Mouse (Mus musculus): Measurements from ENCODE around the gene Fam19a2. TPM values are rescaled to one million over a fixed set of nuclear protein-coding genes. Genes with fewer than 3 reads are reported as not detected.

Gene Fam19a2
- 1.5 and 1.6 TPM in 2 replicates for polyA plus RNA-seq (2015; fragmentation: Nextera tagmentation; extraction: Ambion mirVana)

GRCm38 (mm10) chr10:123263876-123264309 is at the start of gene Fam19a2:
Gene Fam19a2, plus strand, starts transcription at chr10:123263996.
- no peaks in the 10 kb centered on the region for H3K36me3 ChIP-seq
- no peak within 1 kb of the TSS for H3K27ac ChIP-seq
- WGBS: 1% methylated on average over 12 of the region's 12 CpGs
- H3K4me3 ChIP-seq: peak within 1 kb of the TSS; percentile 52
- peak within 1 kb of the TSS; percentile 27; the same call in 1 of the 2 replicates for H3K9ac ChIP-seq
- no peak; the same call in 1 of the 2 replicates for ATAC-seq (ENCODE audit: borderline replicate concordance, extremely low read depth, low FRiP score, low TSS enrichment)
- H3K27me3 ChIP-seq: peaks cover 49% of the 10 kb centered on the region
- H3K4me1 ChIP-seq: peaks cover 10% of the 10 kb centered on the region; the same call in 1 of the 2 replicates
- H3K4me2 ChIP-seq: peak within 1 kb of the TSS; percentile 98
- H3K9me3 ChIP-seq: no peaks in the 10 kb centered on the region

GRCm38 (mm10) chr10:123222785-123223184 is 41.0 kb upstream of the Fam19a2 start:
- Histone ChIP-seq H3K36me3 (no peaks in the 10 kb centered on the region), H3K27me3 (no peaks in the 10 kb centered on the region), H3K4me3 (no peak overlapping the region), H3K4me2 (no peak overlapping the region), H3K9me3 (no peaks in the 10 kb centered on the region), H3K9ac (no peak overlapping the region), H3K4me1 (no peaks in the 10 kb centered on the region), H3K27ac (no peak overlapping the region)
- ATAC-seq (ENCODE audit: borderline replicate concordance, extremely low read depth, low FRiP score, low TSS enrichment): no peak
- 85% methylated on average over 5 of the region's 5 CpGs for WGBS

GRCm38 (mm10) chr10:123229420-123229819 is 34.4 kb upstream of the Fam19a2 start:
- 83% methylated on average over 5 of the region's 5 CpGs for WGBS

GRCm38 (mm10) chr10:123248063-123248462 is 15.7 kb upstream of the Fam19a2 start:
- Histone ChIP-seq H3K27ac (no peak overlapping the region), H3K4me3 (no peak overlapping the region), H3K9me3 (no peaks in the 10 kb centered on the region), H3K9ac (no peak overlapping the region), H3K36me3 (no peaks in the 10 kb centered on the region), H3K4me2 (no peak overlapping the region), H3K4me1 (no peaks in the 10 kb centered on the region), H3K27me3 (no peaks in the 10 kb centered on the region)
- no peak for ATAC-seq (ENCODE audit: borderline replicate concordance, extremely low read depth, low FRiP score, low TSS enrichment)
- WGBS: 76% methylated on average over 6 of the region's 6 CpGs

More at GRCm38 (mm10) chr10:123229420-123229819, 34.4 kb upstream of the Fam19a2 start:
- no peak overlapping the region for H3K4me3 ChIP-seq
- H3K9ac ChIP-seq: no peak overlapping the region
- no peak for ATAC-seq (ENCODE audit: borderline replicate concordance, extremely low read depth, low FRiP score, low TSS enrichment)
- no peaks in the 10 kb centered on the region for H3K27me3 ChIP-seq
- no peaks in the 10 kb centered on the region for H3K9me3 ChIP-seq
- H3K4me2 ChIP-seq: no peak overlapping the region
- no peaks in the 10 kb centered on the region for H3K4me1 ChIP-seq
- H3K36me3 ChIP-seq: no peaks in the 10 kb centered on the region
- no peak overlapping the region for H3K27ac ChIP-seq

DNA sequence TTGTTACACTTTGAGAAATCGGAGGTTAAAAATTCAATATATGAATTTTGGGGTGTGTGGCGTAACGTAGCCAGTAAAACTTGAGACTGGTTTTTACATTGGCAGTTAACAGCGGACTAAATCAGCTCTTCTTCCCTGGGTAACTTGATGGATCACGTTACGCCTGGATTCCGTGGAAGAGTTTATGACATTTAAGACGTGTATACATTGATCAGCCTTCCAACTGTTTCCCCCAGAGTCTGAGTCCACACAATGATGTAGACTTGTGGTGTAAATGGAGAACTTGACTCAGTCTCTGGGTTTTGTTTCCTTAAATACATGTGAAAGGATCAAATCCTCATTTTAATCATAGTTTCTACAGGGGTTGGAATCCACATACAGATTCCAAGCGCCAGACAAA is 11.9 kb upstream of the Fam19a2 start:
- H3K4me2 ChIP-seq: no peak overlapping the region
- no peaks in the 10 kb centered on the region for H3K36me3 ChIP-seq
- no peaks in the 10 kb centered on the region for H3K9me3 ChIP-seq
- no peaks in the 10 kb centered on the region for H3K4me1 ChIP-seq
- ATAC-seq (ENCODE audit: borderline replicate concordance, extremely low read depth, low FRiP score, low TSS enrichment): no peak
- WGBS: 69% methylated on average over 9 of the region's 9 CpGs
- H3K9ac ChIP-seq: no peak overlapping the region
- no peak overlapping the region for H3K4me3 ChIP-seq
- H3K27ac ChIP-seq: no peak overlapping the region
- H3K27me3 ChIP-seq: no peaks in the 10 kb centered on the region

DNA sequence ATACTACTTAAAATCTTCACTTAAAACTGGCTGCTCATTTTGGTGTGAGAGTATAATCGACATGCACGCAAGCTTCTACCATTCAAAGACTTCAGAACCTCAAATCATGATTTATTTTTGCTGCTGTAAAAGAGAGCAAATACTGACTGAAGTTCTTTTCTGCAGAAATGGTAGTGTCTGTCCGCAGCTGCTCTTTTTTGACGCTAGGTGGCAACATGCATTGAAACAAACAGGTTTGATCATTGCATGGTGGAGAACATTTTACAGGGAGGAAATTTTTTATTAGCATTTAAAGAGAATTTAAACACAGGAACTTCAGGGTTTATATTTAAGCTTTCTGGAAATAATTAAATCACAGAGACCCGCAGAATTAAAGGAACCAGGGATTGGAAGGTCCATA is 9.5 kb upstream of the Fam19a2 start:
- WGBS: 30% methylated on average over 5 of the region's 5 CpGs
- no peaks in the 10 kb centered on the region for H3K9me3 ChIP-seq
- H3K4me2 ChIP-seq: no peak overlapping the region
- no peak overlapping the region for H3K4me3 ChIP-seq
- H3K36me3 ChIP-seq: no peaks in the 10 kb centered on the region
- H3K4me1 ChIP-seq: no peaks in the 10 kb centered on the region
- no peak overlapping the region for H3K27ac ChIP-seq
- no peak overlapping the region for H3K9ac ChIP-seq
- no peak for ATAC-seq (ENCODE audit: borderline replicate concordance, extremely low read depth, low FRiP score, low TSS enrichment)
- H3K27me3 ChIP-seq: no peaks in the 10 kb centered on the region

- H3K36me3 ChIP-seq: no peaks in the 10 kb centered on the region
- ATAC-seq (ENCODE audit: borderline replicate concordance, extremely low read depth, low FRiP score, low TSS enrichment): no peak
- no peak overlapping the region for H3K27ac ChIP-seq
- WGBS: 76% methylated on average over 7 of the region's 7 CpGs
- peaks cover 4% of the 10 kb centered on the region; the same call in 1 of the 2 replicates for H3K27me3 ChIP-seq
- H3K4me2 ChIP-seq: no peak overlapping the region
- H3K9ac ChIP-seq: no peak overlapping the region
- H3K4me3 ChIP-seq: no peak overlapping the region
- H3K9me3 ChIP-seq: no peaks in the 10 kb centered on the region
- no peaks in the 10 kb centered on the region for H3K4me1 ChIP-seq
Measured at GRCm38 (mm10) chr10:123255674-123256348, 8.0 kb upstream of the Fam19a2 start.

DNA sequence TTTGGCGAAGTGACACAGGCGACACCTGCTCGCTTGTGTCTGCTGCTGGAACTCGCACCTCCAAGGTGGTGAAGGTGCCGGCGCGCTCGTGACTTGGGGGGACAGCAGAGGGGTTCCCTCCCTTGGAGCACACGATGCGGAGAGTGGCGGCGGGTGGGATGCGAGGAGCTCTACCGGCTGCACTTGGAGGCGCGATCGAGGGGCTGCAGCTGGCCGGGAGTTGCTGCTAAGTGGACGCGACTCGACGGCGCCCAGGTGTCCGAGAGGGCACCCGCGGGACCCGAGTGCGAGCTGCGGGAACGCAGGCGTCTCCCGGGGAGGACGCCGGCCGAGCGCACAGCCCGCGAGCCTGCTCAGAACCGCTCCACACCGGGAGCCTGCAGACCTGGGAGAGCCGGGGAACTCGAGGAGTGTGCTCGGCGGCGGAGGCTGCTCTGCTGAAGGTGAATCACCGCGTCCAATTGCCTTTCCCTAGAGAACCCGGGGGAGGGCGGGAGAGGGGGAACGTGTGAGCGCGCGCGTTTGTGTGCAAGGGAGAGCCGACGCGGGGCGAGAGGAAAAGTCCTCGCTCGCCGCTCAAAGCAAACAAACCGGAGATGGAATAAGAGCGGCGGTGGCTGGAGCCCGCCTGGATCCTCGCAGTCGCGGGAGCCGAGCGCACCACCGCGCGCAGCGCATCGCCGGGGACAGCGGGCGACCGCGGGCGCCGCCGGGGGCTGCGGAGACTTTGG is 830 bp downstream of the Fam19a2 start:
- peaks cover 49% of the 10 kb centered on the region for H3K27me3 ChIP-seq
- peaks cover 10% of the 10 kb centered on the region; the same call in 1 of the 2 replicates for H3K4me1 ChIP-seq
- H3K9ac ChIP-seq: peak overlapping the region; percentile 27
- peak overlapping the region; percentile 98 for H3K4me2 ChIP-seq
- H3K4me3 ChIP-seq: peak overlapping the region; percentile 52
- H3K9me3 ChIP-seq: no peaks in the 10 kb centered on the region
- WGBS: 0% methylated on average over 83 of the region's 84 CpGs
- peak; percentile 62; the same call in 1 of the 2 replicates for ATAC-seq (ENCODE audit: borderline replicate concordance, extremely low read depth, low FRiP score, low TSS enrichment)
- no peaks in the 10 kb centered on the region for H3K36me3 ChIP-seq
- no peak overlapping the region for H3K27ac ChIP-seq

GRCm38 (mm10) chr10:123265241-123265790 is 1.5 kb downstream of the Fam19a2 start:
- H3K27me3 ChIP-seq: peaks cover 45% of the 10 kb centered on the region
- no peak overlapping the region for H3K27ac ChIP-seq
- H3K36me3 ChIP-seq: no peaks in the 10 kb centered on the region
- WGBS: under 1% methylated on average over 48 of the region's 50 CpGs
- H3K9ac ChIP-seq: peak overlapping the region; percentile 27; the same call in 1 of the 2 replicates
- peak overlapping the region; percentile 98 for H3K4me2 ChIP-seq
- peaks cover 10% of the 10 kb centered on the region; the same call in 1 of the 2 replicates for H3K4me1 ChIP-seq
- H3K9me3 ChIP-seq: no peaks in the 10 kb centered on the region
- H3K4me3 ChIP-seq: peak overlapping the region; percentile 52
- peak; percentile 36; the same call in 1 of the 2 replicates for ATAC-seq (ENCODE audit: borderline replicate concordance, extremely low read depth, low FRiP score, low TSS enrichment)

DNA sequence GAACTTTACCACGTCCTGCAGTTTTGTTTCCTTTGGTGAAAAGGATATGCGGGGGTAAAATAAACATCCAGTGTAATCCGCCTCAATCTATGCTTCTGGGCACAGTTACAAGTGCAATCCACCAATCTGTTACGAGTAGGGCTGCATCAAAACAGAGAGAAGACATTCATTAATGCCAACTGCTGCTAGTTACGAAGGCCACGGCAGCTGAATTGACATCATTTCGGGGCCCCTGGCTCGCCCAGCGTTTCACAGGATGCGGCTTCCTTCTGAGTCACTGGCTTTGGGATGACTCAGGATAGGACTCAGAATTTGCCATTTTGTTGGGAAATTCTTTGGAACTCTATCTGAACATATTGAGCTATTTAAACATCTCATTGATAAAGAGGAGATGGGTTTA is 4.8 kb downstream of the Fam19a2 start:
- no peak overlapping the region for H3K9ac ChIP-seq
- peaks cover 10% of the 10 kb centered on the region; the same call in 1 of the 2 replicates for H3K4me1 ChIP-seq
- no peak for ATAC-seq (ENCODE audit: borderline replicate concordance, extremely low read depth, low FRiP score, low TSS enrichment)
- H3K36me3 ChIP-seq: no peaks in the 10 kb centered on the region
- no peak overlapping the region for H3K4me3 ChIP-seq
- WGBS: 69% methylated on average over 10 of the region's 10 CpGs
- no peak overlapping the region for H3K27ac ChIP-seq
- H3K4me2 ChIP-seq: no peak overlapping the region
- no peaks in the 10 kb centered on the region for H3K9me3 ChIP-seq
- peaks cover 38% of the 10 kb centered on the region for H3K27me3 ChIP-seq

- no peak overlapping the region for H3K9ac ChIP-seq
- H3K4me3 ChIP-seq: no peak overlapping the region
- H3K27ac ChIP-seq: no peak overlapping the region
- H3K36me3 ChIP-seq: no peaks in the 10 kb centered on the region
- WGBS: 42% methylated on average over 11 of the region's 11 CpGs
- H3K4me2 ChIP-seq: 0 out of 2 replicates have a peak overlapping the region, but pooled peaks have one; percentile 10
- no peaks in the 10 kb centered on the region for H3K9me3 ChIP-seq
- no peaks in the 10 kb centered on the region for H3K27me3 ChIP-seq
- H3K4me1 ChIP-seq: no peaks in the 10 kb centered on the region
- no peak for ATAC-seq (ENCODE audit: borderline replicate concordance, extremely low read depth, low FRiP score, low TSS enrichment)
Measured at GRCm38 (mm10) chr10:123274554-123274953, 10.8 kb downstream of the Fam19a2 start.

DNA sequence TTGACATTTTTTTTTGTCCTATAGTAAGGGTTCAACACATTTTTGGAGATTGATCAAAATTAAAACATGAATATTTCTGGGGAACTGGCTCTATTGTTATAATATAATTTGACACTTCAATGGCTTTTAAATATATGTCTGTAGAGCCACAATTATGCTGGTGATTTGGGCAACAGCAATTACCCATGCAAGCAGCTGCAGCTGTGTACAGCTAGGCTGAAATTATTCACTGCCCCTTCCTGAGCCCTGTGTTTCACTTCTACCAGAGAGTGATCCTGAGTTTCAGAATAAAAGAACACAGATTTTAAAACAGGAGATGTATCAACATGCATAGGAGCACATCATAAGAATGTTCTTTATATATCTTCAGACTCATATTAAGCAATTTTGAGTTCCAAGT is 43.5 kb downstream of the Fam19a2 start:
- Histone ChIP-seq H3K27ac (no peak overlapping the region), H3K27me3 (no peaks in the 10 kb centered on the region), H3K9me3 (no peaks in the 10 kb centered on the region), H3K4me2 (no peak overlapping the region), H3K4me3 (no peak overlapping the region), H3K9ac (no peak overlapping the region), H3K36me3 (no peaks in the 10 kb centered on the region), H3K4me1 (no peaks in the 10 kb centered on the region)
- ATAC-seq (ENCODE audit: borderline replicate concordance, extremely low read depth, low FRiP score, low TSS enrichment): no peak
